Mouse (Mus musculus) kidney, embryonic 14.5 days (tissue): ENCODE measurements around the gene Klf9. TPM values are rescaled to one million over a fixed set of nuclear protein-coding genes. Genes with fewer than 3 reads are reported as not detected.

ENCODE experiments used
- ATAC-seq: fragments of 200-750 bp; cut with Nextera tagmentation; 2 replicates; pipeline ENCODE4 v1.8.0; 2017; ENCODE audit warnings: moderate number of reproducible peaks, mild to moderate bottlenecking, moderate TSS enrichment, moderate library complexity; ENCODE audit not compliant: low FRiP score, low TSS enrichment
- H3K27ac ChIP-seq: fragments of 300-500 bp; sonication (generic); 2 replicates; pipeline ENCODE4 v1.5.1; 2014; ENCODE audit warnings: low read depth, mild to moderate bottlenecking, low read length, moderate library complexity, mixed read lengths
- H3K27me3 ChIP-seq: fragments of 300-500 bp; sonication (generic); 2 replicates; pipeline ENCODE4 v1.6.1; 2014; ENCODE audit warnings: mild to moderate bottlenecking, low read length; ENCODE audit not compliant: control insufficient read depth, insufficient read depth
- H3K36me3 ChIP-seq: fragments of 300-500 bp; sonication (generic); 2 replicates; pipeline ENCODE4 v1.6.1; 2014; ENCODE audit warnings: low read length, mixed read lengths; ENCODE audit not compliant: control insufficient read depth, insufficient read depth
- H3K4me1 ChIP-seq: fragments of 300-500 bp; sonication (generic); 2 replicates; pipeline ENCODE4 v1.6.1; 2014; ENCODE audit warnings: low read length, mixed read lengths; ENCODE audit not compliant: control insufficient read depth, insufficient read depth
- H3K4me2 ChIP-seq: fragments of 300-500 bp; sonication (generic); replicated peaks from 2 replicates; pipeline ENCODE4 v1.6.1; 2014; ENCODE audit warnings: low read depth, mild to moderate bottlenecking, low read length
- H3K4me3 ChIP-seq: fragments of 300-500 bp; sonication (generic); 2 replicates; pipeline ENCODE4 v1.5.1; 2014; ENCODE audit warnings: mild to moderate bottlenecking, low read length
- H3K9ac ChIP-seq: fragments of 300-500 bp; sonication (generic); 2 replicates; pipeline ENCODE4 v1.6.1; 2014; ENCODE audit warnings: low read depth, mild to moderate bottlenecking, low read length, moderate library complexity
- H3K9me3 ChIP-seq: fragments of 300-500 bp; sonication (generic); 2 replicates; pipeline ENCODE4 v1.6.1; 2016; ENCODE audit warnings: low read length; ENCODE audit not compliant: control insufficient read depth
- WGBS: fragments of 180-500 bp; shearing (Covaris S2); extraction: QIAGEN DNeasy Blood & Tissue Kit; methylation state at CpG from one replicate; pipeline ENCODE4 v1.1.7; 2014; 5-methylcytosine and 5-hydroxymethylcytosine counted together
- polyA plus RNA-seq: library from polyadenylated mRNA; unstranded; fragments of >200 nt; fragmentation: Nextera tagmentation; extraction: Ambion mirVana; gene quantifications from 2 replicates; pipeline ENCODE4 v1.2.1, GENCODE M21; 2014

Gene Klf9
- polyA plus RNA-seq, 1 experiment from 2014 or later, result 2.7 TPM

- ATAC-seq, result no peak
- Histone ChIP-seq H3K27ac (no peak overlapping the region), H3K36me3 (no peaks in the 10 kb centered on the region), H3K9ac (no peak overlapping the region), H3K4me2 (no peak overlapping the region), H3K4me3 (no peak overlapping the region), H3K27me3 (no peaks in the 10 kb centered on the region), H3K9me3 (no peaks in the 10 kb centered on the region), H3K4me1 (peaks cover under 1% of the 10 kb centered on the region; the same call in 1 of the 2 replicates)
- 62% methylated on average over 25 of the region's 25 CpGs for WGBS
Measured at GRCm38 (mm10) chr19:23152771-23153605, 12.0 kb downstream of the Klf9 start.

GRCm38 (mm10) chr19:23153606-23154127, 12.6 kb downstream of the Klf9 start:
- Histone ChIP-seq H3K4me2 (no peak overlapping the region), H3K4me1 (no peaks in the 10 kb centered on the region), H3K4me3 (no peak overlapping the region), H3K9me3 (no peaks in the 10 kb centered on the region), H3K27ac (no peak overlapping the region), H3K27me3 (no peaks in the 10 kb centered on the region), H3K36me3 (no peaks in the 10 kb centered on the region), H3K9ac (no peak overlapping the region)
- WGBS, result 82% methylated on average over 5 of the region's 5 CpGs
- no peak for ATAC-seq

DNA sequence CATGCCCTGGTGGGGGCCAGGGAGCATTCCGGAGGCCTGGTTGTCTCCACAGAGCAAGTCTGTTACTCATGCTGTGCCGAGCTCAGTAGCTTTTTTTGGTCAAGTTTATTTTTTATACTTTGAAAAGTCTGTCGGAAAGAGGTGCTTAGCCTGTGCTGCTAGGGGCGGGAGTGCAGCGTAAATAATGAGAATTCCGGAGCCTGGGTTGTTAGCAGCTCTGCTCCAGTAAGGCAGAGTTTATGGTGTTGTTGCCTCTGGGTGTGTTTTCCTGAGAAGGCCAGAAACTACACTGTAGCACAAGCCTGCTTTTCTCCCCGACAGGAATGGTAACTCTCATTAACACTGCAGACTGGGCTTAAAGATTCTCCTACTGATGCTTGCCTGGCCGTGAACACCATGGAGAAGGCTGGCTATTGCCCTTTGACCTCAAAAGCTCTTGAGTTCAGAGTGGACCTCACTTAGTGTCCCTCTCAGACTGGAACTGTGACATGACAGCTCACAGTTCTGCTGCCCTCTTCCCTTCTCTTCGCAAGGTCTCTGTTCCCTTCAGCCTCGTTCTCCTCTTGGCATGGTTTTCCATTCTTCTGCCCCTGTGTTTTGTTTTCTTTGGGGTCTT, 18.9 kb downstream of the Klf9 start:
- no peak for ATAC-seq
- WGBS, result 49% methylated on average over 10 of the region's 10 CpGs
- Histone ChIP-seq H3K9ac (no peak overlapping the region), H3K36me3 (no peaks in the 10 kb centered on the region), H3K4me1 (no peaks in the 10 kb centered on the region), H3K9me3 (no peaks in the 10 kb centered on the region), H3K4me3 (no peak overlapping the region), H3K27me3 (no peaks in the 10 kb centered on the region), H3K4me2 (no peak overlapping the region), H3K27ac (no peak overlapping the region)

- no peak overlapping the region for H3K4me3 ChIP-seq
- no peak overlapping the region for H3K27ac ChIP-seq
- no peaks in the 10 kb centered on the region for H3K9me3 ChIP-seq
- H3K36me3 ChIP-seq, result no peaks in the 10 kb centered on the region
- ATAC-seq, result peak; percentile 35; the same call in 1 of the 2 replicates
- no peaks in the 10 kb centered on the region for H3K4me1 ChIP-seq
- H3K9ac ChIP-seq, result no peak overlapping the region
- no peaks in the 10 kb centered on the region for H3K27me3 ChIP-seq
- WGBS, result 31% methylated on average over 8 of the region's 8 CpGs
- H3K4me2 ChIP-seq, result no peak overlapping the region
Measured at GRCm38 (mm10) chr19:23162387-23162809, 21.4 kb downstream of the Klf9 start.

DNA sequence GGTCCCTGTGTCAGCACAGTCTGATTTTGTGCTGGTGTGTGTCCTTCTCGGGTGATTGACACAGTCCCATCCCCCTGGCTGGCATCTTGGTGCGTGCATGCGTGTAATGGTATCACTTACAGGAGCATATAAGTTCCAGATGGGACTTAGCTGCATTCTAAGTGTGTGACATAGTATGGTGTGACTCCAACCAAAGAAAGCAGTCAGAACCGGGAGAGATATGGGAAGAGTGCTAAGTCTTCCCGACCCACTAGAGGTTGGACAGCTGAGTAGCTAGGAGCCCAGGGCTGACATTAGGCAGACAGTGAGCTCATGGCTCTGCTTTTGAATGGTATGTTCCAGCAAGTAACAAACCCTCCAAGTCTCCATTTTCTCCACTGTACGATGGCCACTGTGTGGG, 21.9 kb downstream of the Klf9 start:
- H3K4me1 ChIP-seq, result no peaks in the 10 kb centered on the region
- no peaks in the 10 kb centered on the region for H3K9me3 ChIP-seq
- no peak overlapping the region for H3K4me3 ChIP-seq
- H3K27me3 ChIP-seq, result no peaks in the 10 kb centered on the region
- peak; percentile 32 for ATAC-seq
- no peak overlapping the region for H3K27ac ChIP-seq
- H3K36me3 ChIP-seq, result no peaks in the 10 kb centered on the region
- 78% methylated on average over 6 of the region's 6 CpGs for WGBS
- H3K4me2 ChIP-seq, result no peak overlapping the region
- H3K9ac ChIP-seq, result no peak overlapping the region

GRCm38 (mm10) chr19:23163361-23163760, 22.3 kb downstream of the Klf9 start:
- no peak for ATAC-seq
- no peak overlapping the region for H3K9ac ChIP-seq
- 57% methylated on average over 3 of the region's 3 CpGs for WGBS
- H3K9me3 ChIP-seq, result no peaks in the 10 kb centered on the region
- H3K4me1 ChIP-seq, result no peaks in the 10 kb centered on the region
- H3K36me3 ChIP-seq, result no peaks in the 10 kb centered on the region
- H3K27me3 ChIP-seq, result no peaks in the 10 kb centered on the region
- no peak overlapping the region for H3K4me2 ChIP-seq
- no peak overlapping the region for H3K27ac ChIP-seq
- H3K4me3 ChIP-seq, result no peak overlapping the region

GRCm38 (mm10) chr19:23164651-23165240, 23.7 kb downstream of the Klf9 start:
- Histone ChIP-seq H3K27me3 (no peaks in the 10 kb centered on the region), H3K27ac (no peak overlapping the region), H3K4me2 (no peak overlapping the region), H3K36me3 (no peaks in the 10 kb centered on the region), H3K9me3 (no peaks in the 10 kb centered on the region), H3K4me1 (no peaks in the 10 kb centered on the region), H3K9ac (no peak overlapping the region), H3K4me3 (no peak overlapping the region)
- ATAC-seq, result no peak
- WGBS, result 89% methylated on average over 16 of the region's 16 CpGs

GRCm38 (mm10) chr19:23166550-23167284, 25.7 kb downstream of the Klf9 start:
- H3K9ac ChIP-seq, result no peak overlapping the region
- no peaks in the 10 kb centered on the region for H3K4me1 ChIP-seq
- 81% methylated on average over 11 of the region's 11 CpGs for WGBS
- H3K36me3 ChIP-seq, result no peaks in the 10 kb centered on the region
- H3K4me3 ChIP-seq, result no peak overlapping the region
- no peak overlapping the region for H3K27ac ChIP-seq
- H3K4me2 ChIP-seq, result no peak overlapping the region
- ATAC-seq, result no peak
- H3K9me3 ChIP-seq, result no peaks in the 10 kb centered on the region
- no peaks in the 10 kb centered on the region for H3K27me3 ChIP-seq
